Mouse (Mus musculus): ENCODE measurements around the gene Atp7a. TPM values are rescaled to one million over a fixed set of nuclear protein-coding genes. Genes with fewer than 3 reads are reported as not detected.

The Atp7a gene
- total and polyA plus RNA-seq, 3 experiments, result 1.7 to 2.2 TPM; not detected in 1

DNA sequence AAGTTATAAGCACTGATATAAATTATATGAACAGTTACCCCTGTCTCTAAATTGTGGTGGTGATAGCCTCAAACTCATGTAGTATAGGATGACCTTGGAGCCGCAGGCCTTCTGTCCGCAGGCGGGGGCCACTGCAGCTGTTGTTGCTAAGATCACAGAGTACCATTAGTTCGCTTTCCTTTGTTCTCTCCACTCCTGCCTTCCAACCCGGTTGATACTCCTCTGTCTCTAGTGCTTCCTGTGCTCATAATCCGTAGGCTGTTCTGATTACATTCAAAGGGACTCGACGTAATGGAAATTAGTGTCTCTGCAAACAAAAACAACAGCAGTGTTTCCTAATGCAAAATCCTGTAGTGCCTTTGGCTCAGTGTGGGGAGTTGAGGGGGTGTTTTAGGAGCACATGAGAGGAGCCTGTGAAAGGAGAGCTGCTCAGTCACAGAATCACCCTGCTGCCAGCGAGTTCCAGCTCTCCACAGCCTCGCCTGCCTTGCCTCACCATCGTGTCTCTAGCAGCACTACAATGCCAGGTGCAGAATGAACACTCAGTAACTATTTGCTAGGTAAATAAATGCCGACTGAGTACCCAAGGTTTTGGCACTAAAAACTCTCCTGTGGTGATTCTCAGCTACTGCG lies 53.9 kb downstream of the Atp7a start:
- no peak overlapping the region for H3K4me3 ChIP-seq (ENCODE audit: control insufficient read depth in 1 of 2, insufficient read depth in 1 of 2, low read depth in 2 of 2, low read length in 2 of 2)
- TF ChIP-seq ZMIZ1 (IDR thresholded peaks at IDR 0.05; ENCODE audit: low read depth, low read length) (no peak), NELFE (IDR thresholded peaks at IDR 0.05; ENCODE audit: low read depth, low read length) (no peak), CHD1 (IDR thresholded peaks at IDR 0.05; ENCODE audit: low read depth, low read length) (no peak), MAZ (IDR thresholded peaks at IDR 0.05; ENCODE audit: low read depth, low read length) (no peak), UBTF (IDR thresholded peaks at IDR 0.05; ENCODE audit: borderline replicate concordance, insufficient read depth, low read depth, low read length) (no peak), ZC3H11A (IDR thresholded peaks at IDR 0.05; ENCODE audit: low read depth, low read length) (no peak), ELF1 (IDR thresholded peaks at IDR 0.05; ENCODE audit: low read depth, low read length) (no peak), SIN3A (IDR thresholded peaks at IDR 0.05; ENCODE audit: low read length) (no peak), POLR2A (IDR thresholded peaks at IDR 0.05; ENCODE audit: control insufficient read depth in 1 of 2, insufficient read depth in 1 of 2, low read depth in 1 of 2, low read length in 2 of 2, poor library complexity in 1 of 2) (no peak), SMC3 (IDR thresholded peaks at IDR 0.05; ENCODE audit: low read depth, low read length) (no peak), MYC (IDR thresholded peaks at IDR 0.05; ENCODE audit: low read depth, low read length) (no peak), POLR2AphosphoS5 (IDR thresholded peaks at IDR 0.05; ENCODE audit: borderline replicate concordance, low read depth, low read length) (no peak), TAL1 (IDR thresholded peaks at IDR 0.05; ENCODE audit: low read length) (no peak), RCOR1 (IDR thresholded peaks at IDR 0.05; ENCODE audit: low read depth, low read length) (no peak), CTCF (IDR thresholded peaks at IDR 0.05 in 2 of 3, conservative IDR thresholded peaks at IDR 0.05 in 1 of 3; ENCODE audit: control insufficient read depth in 1 of 3, insufficient read depth in 1 of 3, low read depth in 2 of 3, low read length in 3 of 3, poor library complexity in 1 of 3, severe bottlenecking in 1 of 3) (no peak), RAD21 (IDR thresholded peaks at IDR 0.05; ENCODE audit: low read depth, low read length) (no peak), USF2 (IDR thresholded peaks at IDR 0.05; ENCODE audit: borderline replicate concordance in 1 of 2, insufficient read depth in 1 of 2, low read depth in 1 of 2, low read length in 2 of 2) (no peak), CHD2 (IDR thresholded peaks at IDR 0.05; ENCODE audit: low read length) (no peak), E2F4 (IDR thresholded peaks at IDR 0.05; ENCODE audit: borderline replicate concordance, low read depth, low read length) (no peak), GATA1 (IDR thresholded peaks at IDR 0.05; ENCODE audit: low read depth, low read length) (no peak)
- H3K27me3 ChIP-seq (ENCODE audit: control insufficient read depth in 1 of 2, insufficient read depth in 2 of 2, low read length in 2 of 2), result no peaks in the 10 kb centered on the region
- no peaks in the 10 kb centered on the region for H3K79me2 ChIP-seq (ENCODE audit: control insufficient read depth, insufficient read depth, low read length, poor library complexity)
- no peaks in the 10 kb centered on the region for H3K9me3 ChIP-seq (replicated peaks; ENCODE audit: insufficient read depth, low read length)
- no peak overlapping the region for H3K9ac ChIP-seq (ENCODE audit: control insufficient read depth, low read depth, low read length, poor library complexity, severe bottlenecking)
- H3K36me3 ChIP-seq (ENCODE audit: control insufficient read depth in 1 of 2, insufficient read depth in 2 of 2, low read length in 2 of 2), result peaks cover 0 to 7% of the 10 kb centered on the region in 2 experiments; a peak in 2 of 4 replicates
- peaks cover 4 to 11% of the 10 kb centered on the region in 2 experiments; a peak in 2 of 4 replicates for H3K4me1 ChIP-seq (ENCODE audit: control insufficient read depth in 1 of 2, insufficient read depth in 2 of 2, low read length in 2 of 2)
- DNase-seq (ENCODE audit: low read depth, low spot score), result no peak
- H3K27ac ChIP-seq (ENCODE audit: control insufficient read depth, low read depth, low read length), result no peak overlapping the region

GRCm38 (mm10) chrX:106082518-106082917 lies 55.4 kb downstream of the Atp7a start:
- Histone ChIP-seq H3K36me3 (ENCODE audit: control insufficient read depth in 1 of 2, insufficient read depth in 2 of 2, low read length in 2 of 2) (peaks cover 0 to 7% of the 10 kb centered on the region in 2 experiments; a peak in 2 of 4 replicates), H3K79me2 (ENCODE audit: control insufficient read depth, insufficient read depth, low read length, poor library complexity) (no peaks in the 10 kb centered on the region), H3K9me3 (replicated peaks; ENCODE audit: insufficient read depth, low read length) (no peaks in the 10 kb centered on the region), H3K27ac (ENCODE audit: control insufficient read depth, low read depth, low read length) (no peak overlapping the region), H3K4me3 (ENCODE audit: control insufficient read depth in 1 of 2, insufficient read depth in 1 of 2, low read depth in 2 of 2, low read length in 2 of 2) (no peak overlapping the region), H3K9ac (ENCODE audit: control insufficient read depth, low read depth, low read length, poor library complexity, severe bottlenecking) (no peak overlapping the region), H3K27me3 (ENCODE audit: control insufficient read depth in 1 of 2, insufficient read depth in 2 of 2, low read length in 2 of 2) (no peaks in the 10 kb centered on the region), H3K4me1 (ENCODE audit: control insufficient read depth in 1 of 2, insufficient read depth in 2 of 2, low read length in 2 of 2) (peaks cover 4 to 11% of the 10 kb centered on the region in 2 experiments; a peak in 2 of 4 replicates)
- TF ChIP-seq ZMIZ1 (IDR thresholded peaks at IDR 0.05; ENCODE audit: low read depth, low read length) (no peak), ZKSCAN1 (IDR thresholded peaks at IDR 0.05; ENCODE audit: low read depth, low read length) (no peak), MYB (IDR thresholded peaks at IDR 0.05; ENCODE audit: low read depth, low read length) (no peak), POLR2AphosphoS2 (IDR thresholded peaks at IDR 0.05; ENCODE audit: low read length) (no peak), HCFC1 (IDR thresholded peaks at IDR 0.05; ENCODE audit: low read depth, low read length) (no peak), MAZ (IDR thresholded peaks at IDR 0.05; ENCODE audit: low read depth, low read length) (no peak), GATA1 (IDR thresholded peaks at IDR 0.05; ENCODE audit: low read depth, low read length) (no peak), MAX (IDR thresholded peaks at IDR 0.05; ENCODE audit: low read length) (no peak), MAFK (IDR thresholded peaks at IDR 0.05; ENCODE audit: borderline replicate concordance, low read depth, low read length) (no peak), USF1 (IDR thresholded peaks at IDR 0.05; ENCODE audit: low read depth, low read length) (no peak), SMC3 (IDR thresholded peaks at IDR 0.05; ENCODE audit: low read depth, low read length) (no peak), TBP (IDR thresholded peaks at IDR 0.05; ENCODE audit: low read depth, low read length) (no peak), ZC3H11A (IDR thresholded peaks at IDR 0.05; ENCODE audit: low read depth, low read length) (no peak), NRF1 (IDR thresholded peaks at IDR 0.05; ENCODE audit: insufficient read depth, low read depth, low read length, poor library complexity, severe bottlenecking) (no peak), POLR2A (IDR thresholded peaks at IDR 0.05; ENCODE audit: control insufficient read depth in 1 of 2, insufficient read depth in 1 of 2, low read depth in 1 of 2, low read length in 2 of 2, poor library complexity in 1 of 2) (no peak), TCF12 (IDR thresholded peaks at IDR 0.05; ENCODE audit: low read depth, low read length) (no peak), UBTF (IDR thresholded peaks at IDR 0.05; ENCODE audit: borderline replicate concordance, insufficient read depth, low read depth, low read length) (no peak), MXI1 (IDR thresholded peaks at IDR 0.05; ENCODE audit: low read depth, low read length) (no peak)
- DNase-seq (ENCODE audit: low read depth, low spot score), result no peak

All from MEL (cell line).